Mouse (Mus musculus): ENCODE results near the gene Myo5a. TPM values are rescaled to one million over a fixed set of nuclear protein-coding genes. Genes with fewer than 3 reads are reported as not detected.
"Not testable (repeated sequence)": the region's sequence is repeated elsewhere in the genome, so short reads cannot be mapped to it uniquely, and the experiment has no call there.

Myo5a gene
- polyA plus RNA-seq, 1 experiment from 2014 or later, result 35.2 TPM

GRCm38 (mm10) chr9:75243052-75243451 is 172.2 kb downstream of the Myo5a start:
- 81% methylated on average over 6 of the region's 6 CpGs for WGBS
- H3K27me3 ChIP-seq, result no peaks in the 10 kb centered on the region
- H3K4me2 ChIP-seq (replicated peaks), result no peak overlapping the region
- H3K36me3 ChIP-seq, result no peaks in the 10 kb centered on the region
- ATAC-seq (ENCODE audit: low FRiP score, low read depth), result no peak
- H3K4me3 ChIP-seq, result no peak overlapping the region
- no peaks in the 10 kb centered on the region for H3K9me3 ChIP-seq
- no peak overlapping the region for H3K27ac ChIP-seq (replicated peaks)
- H3K9ac ChIP-seq (replicated peaks), result no peak overlapping the region
- H3K4me1 ChIP-seq, result 0 out of 2 replicates have a peak, but pooled peaks cover 5% of the 10 kb centered on the region

GRCm38 (mm10) chr9:75243730-75244406 is 173.1 kb downstream of the Myo5a start:
- 41% methylated on average over 5 of the region's 5 CpGs for WGBS
- no peaks in the 10 kb centered on the region for H3K27me3 ChIP-seq
- no peak overlapping the region for H3K27ac ChIP-seq (replicated peaks)
- no peaks in the 10 kb centered on the region for H3K9me3 ChIP-seq
- no peak overlapping the region for H3K4me3 ChIP-seq
- ATAC-seq (ENCODE audit: low FRiP score, low read depth), result no peak
- H3K4me2 ChIP-seq (replicated peaks), result no peak overlapping the region
- no peaks in the 10 kb centered on the region for H3K36me3 ChIP-seq
- no peak overlapping the region for H3K9ac ChIP-seq (replicated peaks)
- H3K4me1 ChIP-seq, result 0 out of 2 replicates have a peak, but pooled peaks cover 5% of the 10 kb centered on the region

GRCm38 (mm10) chr9:75244527-75244926 is 173.7 kb downstream of the Myo5a start:
- 79% methylated on average over 4 of the region's 4 CpGs for WGBS
- H3K9me3 ChIP-seq, result no peaks in the 10 kb centered on the region
- H3K4me2 ChIP-seq (replicated peaks), result no peak overlapping the region
- ATAC-seq (ENCODE audit: low FRiP score, low read depth), result no peak
- no peaks in the 10 kb centered on the region for H3K27me3 ChIP-seq
- no peak overlapping the region for H3K4me3 ChIP-seq
- H3K27ac ChIP-seq (replicated peaks), result no peak overlapping the region
- H3K36me3 ChIP-seq, result no peaks in the 10 kb centered on the region
- no peak overlapping the region for H3K9ac ChIP-seq (replicated peaks)
- 0 out of 2 replicates have a peak, but pooled peaks cover 5% of the 10 kb centered on the region for H3K4me1 ChIP-seq

- no peak overlapping the region for H3K4me2 ChIP-seq (replicated peaks)
- H3K9me3 ChIP-seq, result no peaks in the 10 kb centered on the region
- H3K27ac ChIP-seq (replicated peaks), result no peak overlapping the region
- WGBS, result 90% methylated on average over 13 of the region's 13 CpGs
- H3K27me3 ChIP-seq, result no peaks in the 10 kb centered on the region
- ATAC-seq (ENCODE audit: low FRiP score, low read depth), result no peak
- no peak overlapping the region for H3K4me3 ChIP-seq
- no peak overlapping the region for H3K9ac ChIP-seq (replicated peaks)
- H3K4me1 ChIP-seq, result 0 out of 2 replicates have a peak, but pooled peaks cover 5% of the 10 kb centered on the region
- no peaks in the 10 kb centered on the region for H3K36me3 ChIP-seq
These were observed 175.5 kb downstream of the Myo5a start for GRCm38 (mm10) chr9:75246080-75246930.

GRCm38 (mm10) chr9:75247870-75248269 is 177.1 kb downstream of the Myo5a start:
- no peaks in the 10 kb centered on the region for H3K9me3 ChIP-seq
- no peak overlapping the region for H3K4me2 ChIP-seq (replicated peaks)
- H3K27me3 ChIP-seq, result no peaks in the 10 kb centered on the region
- 0 out of 2 replicates have a peak, but pooled peaks cover 5% of the 10 kb centered on the region for H3K4me1 ChIP-seq
- no peak overlapping the region for H3K9ac ChIP-seq (replicated peaks)
- no peaks in the 10 kb centered on the region for H3K36me3 ChIP-seq
- no peak overlapping the region for H3K27ac ChIP-seq (replicated peaks)
- ATAC-seq (ENCODE audit: low FRiP score, low read depth), result no peak
- WGBS, result 90% methylated on average over 6 of the region's 6 CpGs
- H3K4me3 ChIP-seq, result no peak overlapping the region

- Histone ChIP-seq H3K9me3 (no peaks in the 10 kb centered on the region), H3K36me3 (no peaks in the 10 kb centered on the region), H3K4me2 (replicated peaks) (no peak overlapping the region), H3K9ac (replicated peaks) (no peak overlapping the region), H3K27ac (replicated peaks) (no peak overlapping the region), H3K4me3 (no peak overlapping the region), H3K27me3 (no peaks in the 10 kb centered on the region), H3K4me1 (0 out of 2 replicates have a peak, but pooled peaks cover 5% of the 10 kb centered on the region)
- WGBS, result 74% methylated on average over 1 of the region's 1 CpGs
- no peak for ATAC-seq (ENCODE audit: low FRiP score, low read depth)
These were observed 177.5 kb downstream of the Myo5a start for GRCm38 (mm10) chr9:75248359-75248758.

GRCm38 (mm10) chr9:75248874-75249273 is 178.1 kb downstream of the Myo5a start:
- H3K4me3 ChIP-seq, result no peak overlapping the region
- no peak overlapping the region for H3K4me2 ChIP-seq (replicated peaks)
- no peaks in the 10 kb centered on the region for H3K9me3 ChIP-seq
- no peak for ATAC-seq (ENCODE audit: low FRiP score, low read depth)
- no peaks in the 10 kb centered on the region for H3K27me3 ChIP-seq
- H3K4me1 ChIP-seq, result peaks cover 4% of the 10 kb centered on the region; the same call in 1 of the 2 replicates
- H3K27ac ChIP-seq (replicated peaks), result no peak overlapping the region
- H3K36me3 ChIP-seq, result no peaks in the 10 kb centered on the region
- H3K9ac ChIP-seq (replicated peaks), result no peak overlapping the region

- H3K27ac ChIP-seq (replicated peaks); H3K9ac ChIP-seq (replicated peaks); H3K4me3 ChIP-seq; ATAC-seq (ENCODE audit: low FRiP score, low read depth); H3K36me3 ChIP-seq; H3K4me2 ChIP-seq (replicated peaks); H3K9me3 ChIP-seq; H3K27me3 ChIP-seq: not testable (repeated sequence)
- H3K4me1 ChIP-seq, result peaks cover 14% of the 10 kb centered on the region
- 77% methylated on average over 6 of the region's 6 CpGs for WGBS
These were observed 182.3 kb downstream of the Myo5a start for GRCm38 (mm10) chr9:75253158-75253557.

- 44% methylated on average over 3 of the region's 3 CpGs for WGBS
- Histone ChIP-seq H3K27me3 (no peaks in the 10 kb centered on the region), H3K9me3 (no peaks in the 10 kb centered on the region), H3K27ac (replicated peaks) (peak overlapping the region; percentile 81), H3K36me3 (no peaks in the 10 kb centered on the region), H3K4me2 (replicated peaks) (no peak overlapping the region), H3K9ac (replicated peaks) (no peak overlapping the region), H3K4me1 (peaks cover 14% of the 10 kb centered on the region), H3K4me3 (no peak overlapping the region)
- ATAC-seq (ENCODE audit: low FRiP score, low read depth), result no peak
These were observed 183.0 kb downstream of the Myo5a start for GRCm38 (mm10) chr9:75253766-75254165.

- Histone ChIP-seq H3K4me1 (peaks cover 16% of the 10 kb centered on the region), H3K36me3 (no peaks in the 10 kb centered on the region), H3K4me2 (replicated peaks) (no peak overlapping the region), H3K9ac (replicated peaks) (no peak overlapping the region), H3K4me3 (no peak overlapping the region), H3K27me3 (no peaks in the 10 kb centered on the region), H3K9me3 (no peaks in the 10 kb centered on the region), H3K27ac (replicated peaks) (peak overlapping the region; percentile 81)
- ATAC-seq (ENCODE audit: low FRiP score, low read depth), result peak; percentile 87
- 56% methylated on average over 13 of the region's 13 CpGs for WGBS
These were observed 183.6 kb downstream of the Myo5a start for GRCm38 (mm10) chr9:75254196-75254955.

- Histone ChIP-seq H3K27ac (replicated peaks) (no peak overlapping the region), H3K36me3 (no peaks in the 10 kb centered on the region), H3K9ac (replicated peaks) (no peak overlapping the region), H3K4me1 (peaks cover 21% of the 10 kb centered on the region), H3K4me2 (replicated peaks) (no peak overlapping the region), H3K9me3 (no peaks in the 10 kb centered on the region), H3K4me3 (no peak overlapping the region), H3K27me3 (no peaks in the 10 kb centered on the region)
- 89% methylated on average over 14 of the region's 14 CpGs for WGBS
- no peak for ATAC-seq (ENCODE audit: low FRiP score, low read depth)
These were observed 185.2 kb downstream of the Myo5a start for GRCm38 (mm10) chr9:75255820-75256545.
